Mouse (Mus musculus) midbrain, embryonic 15.5 days (tissue): ENCODE results near the gene BC034090. TPM values are rescaled to one million over a fixed set of nuclear protein-coding genes. Genes with fewer than 3 reads are reported as not detected.

ENCODE experiments used
- ATAC-seq: fragments of 200-750 bp; cut with Nextera tagmentation; replicated peaks from 2 replicates; pipeline ENCODE4 v1.8.0; 2017; ENCODE audit warnings: moderate TSS enrichment
- H3K27ac ChIP-seq: fragments of 300-500 bp; sonication (generic); 2 replicates; pipeline ENCODE4 v1.5.1; 2015; ENCODE audit warnings: mild to moderate bottlenecking, inconsistent platforms
- H3K27me3 ChIP-seq: fragments of 300-500 bp; sonication (generic); replicated peaks from 2 replicates; pipeline ENCODE4 v1.6.1; 2015; ENCODE audit warnings: inconsistent platforms
- H3K36me3 ChIP-seq: fragments of 300-500 bp; sonication (generic); replicated peaks from 2 replicates; pipeline ENCODE4 v1.6.1; 2015; ENCODE audit warnings: inconsistent platforms
- H3K4me1 ChIP-seq: fragments of 300-500 bp; sonication (generic); 2 replicates; pipeline ENCODE4 v1.6.1; 2015; ENCODE audit warnings: inconsistent platforms
- H3K4me2 ChIP-seq: fragments of 300-500 bp; sonication (generic); 2 replicates; pipeline ENCODE4 v1.6.1; 2015; ENCODE audit warnings: inconsistent platforms, mild to moderate bottlenecking, moderate library complexity
- H3K4me3 ChIP-seq: fragments of 300-500 bp; sonication (generic); 2 replicates; pipeline ENCODE4 v1.5.1; 2015; ENCODE audit warnings: mild to moderate bottlenecking, inconsistent platforms
- H3K9ac ChIP-seq: fragments of 300-500 bp; sonication (generic); 2 replicates; pipeline ENCODE4 v1.6.1; 2015; ENCODE audit warnings: mild to moderate bottlenecking, inconsistent platforms
- H3K9me3 ChIP-seq: fragments of 300-500 bp; sonication (generic); 2 replicates; pipeline ENCODE4 v1.6.1; 2016; ENCODE audit warnings: inconsistent platforms
- WGBS: fragments of 180-500 bp; shearing (Covaris S2); methylation state at CpG from one replicate; pipeline ENCODE4 v1.1.7; 2015; ENCODE audit warnings: mixed read lengths; 5-methylcytosine and 5-hydroxymethylcytosine counted together
- polyA plus RNA-seq: library from polyadenylated mRNA; unstranded; fragments of >200 nt; fragmentation: Nextera tagmentation; extraction: Ambion mirVana; gene quantifications from 2 replicates; pipeline ENCODE4 v1.2.1, GENCODE M21; 2015

Gene BC034090
- polyA plus RNA-seq, 1 experiment from 2014 or later: 4.3 TPM

DNA sequence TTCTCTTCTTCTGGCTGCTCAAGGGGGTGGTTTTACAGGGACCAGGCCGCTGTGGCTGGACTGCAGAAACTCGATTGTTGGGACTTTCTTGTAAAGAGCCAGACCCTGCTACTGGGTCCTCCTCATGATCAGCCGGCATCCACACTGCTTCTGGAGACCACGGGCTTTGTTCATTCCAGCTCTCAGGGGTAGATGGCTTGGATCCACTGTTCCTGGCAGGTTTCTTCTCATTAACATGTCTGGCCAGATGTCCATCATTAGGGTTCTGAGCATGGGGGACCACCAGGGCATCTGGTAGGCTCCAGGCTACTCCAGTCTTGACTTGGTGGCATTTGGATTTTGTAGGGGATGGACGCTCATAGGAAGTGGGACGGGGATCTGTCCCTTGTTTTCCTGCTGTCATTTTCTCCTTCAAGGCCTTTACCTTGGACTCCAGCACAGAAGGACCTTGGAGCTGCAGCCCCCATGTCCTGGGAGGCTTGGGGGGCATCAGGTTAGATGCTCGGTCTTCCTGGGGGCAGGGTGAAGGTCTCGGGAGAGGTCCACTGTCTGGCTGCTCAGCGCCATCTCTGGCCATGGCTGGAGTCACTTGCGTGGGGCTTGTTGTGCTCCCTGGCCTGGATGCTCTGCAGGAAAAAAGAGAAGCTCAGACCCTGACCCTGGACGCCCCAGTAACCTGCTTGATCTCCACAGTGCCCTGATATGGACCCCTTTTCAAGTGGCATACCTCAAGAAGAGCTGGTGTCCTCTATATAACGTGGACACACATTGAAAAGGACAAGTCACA, 2.4 kb downstream of the BC034090 start:
- no peak overlapping the region for H3K4me3 ChIP-seq
- H3K4me1 ChIP-seq: peaks cover 26% of the 10 kb centered on the region
- 83% methylated on average over 12 of the region's 12 CpGs for WGBS
- H3K36me3 ChIP-seq: no peaks in the 10 kb centered on the region
- peaks cover 3% of the 10 kb centered on the region; the same call in 1 of the 2 replicates for H3K27me3 ChIP-seq
- no peak overlapping the region for H3K27ac ChIP-seq
- ATAC-seq: no peak
- no peak overlapping the region for H3K9ac ChIP-seq
- no peaks in the 10 kb centered on the region for H3K9me3 ChIP-seq
- H3K4me2 ChIP-seq: no peak overlapping the region

GRCm38 (mm10) chr1:155239962-155240717, 4.1 kb downstream of the BC034090 start:
- H3K9ac ChIP-seq: no peak overlapping the region
- 82% methylated on average over 6 of the region's 6 CpGs for WGBS
- H3K36me3 ChIP-seq: no peaks in the 10 kb centered on the region
- peaks cover 3% of the 10 kb centered on the region; the same call in 1 of the 2 replicates for H3K27me3 ChIP-seq
- peaks cover 41% of the 10 kb centered on the region for H3K4me1 ChIP-seq
- H3K27ac ChIP-seq: no peak overlapping the region
- no peaks in the 10 kb centered on the region for H3K9me3 ChIP-seq
- ATAC-seq: no peak
- no peak overlapping the region for H3K4me3 ChIP-seq
- H3K4me2 ChIP-seq: no peak overlapping the region

GRCm38 (mm10) chr1:155239169-155239568, 5.1 kb downstream of the BC034090 start:
- Histone ChIP-seq H3K4me1 (peaks cover 43% of the 10 kb centered on the region), H3K27ac (0 out of 2 replicates have a peak overlapping the region, but pooled peaks have one; percentile 5), H3K4me3 (no peak overlapping the region), H3K9ac (no peak overlapping the region), H3K27me3 (peaks cover 3% of the 10 kb centered on the region; the same call in 1 of the 2 replicates), H3K36me3 (no peaks in the 10 kb centered on the region), H3K9me3 (no peaks in the 10 kb centered on the region), H3K4me2 (no peak overlapping the region)
- no peak for ATAC-seq
- whole genome bisulfite sequencing: 51% methylated on average over 4 of the region's 4 CpGs

GRCm38 (mm10) chr1:155238126-155238525, 6.1 kb downstream of the BC034090 start:
- no peak overlapping the region for H3K9ac ChIP-seq
- no peak for ATAC-seq
- peaks cover 2% of the 10 kb centered on the region; the same call in 1 of the 2 replicates for H3K27me3 ChIP-seq
- H3K4me3 ChIP-seq: no peak overlapping the region
- 80% methylated on average over 5 of the region's 5 CpGs for WGBS
- H3K36me3 ChIP-seq: no peaks in the 10 kb centered on the region
- H3K9me3 ChIP-seq: no peaks in the 10 kb centered on the region
- H3K4me1 ChIP-seq: peaks cover 48% of the 10 kb centered on the region
- no peak overlapping the region for H3K4me2 ChIP-seq
- no peak overlapping the region for H3K27ac ChIP-seq

DNA sequence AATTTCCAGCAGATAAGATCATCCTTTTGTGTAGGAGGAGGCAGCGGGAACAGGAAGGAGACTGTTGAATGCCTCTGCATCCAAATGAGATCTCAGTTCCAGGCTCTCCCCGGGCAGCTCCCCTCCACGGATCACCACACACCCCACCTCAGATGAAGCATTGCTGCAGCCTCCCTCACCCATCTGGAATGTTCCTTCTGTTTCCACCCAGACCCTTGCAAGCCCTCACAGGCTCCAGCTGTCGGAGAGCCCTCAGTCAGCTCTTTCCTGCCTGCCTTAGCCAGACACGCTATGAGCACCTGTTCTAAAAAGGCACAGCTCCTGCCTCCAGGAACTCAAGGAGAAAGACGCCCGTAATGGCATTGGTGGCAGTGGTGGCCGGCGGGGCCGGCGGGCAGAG, 6.9 kb downstream of the BC034090 start:
- Histone ChIP-seq H3K9ac (no peak overlapping the region), H3K27me3 (no peaks in the 10 kb centered on the region; the same call in 1 of the 2 replicates), H3K4me3 (no peak overlapping the region), H3K27ac (peak overlapping the region; percentile 45; the same call in 1 of the 2 replicates), H3K9me3 (no peaks in the 10 kb centered on the region), H3K36me3 (no peaks in the 10 kb centered on the region), H3K4me2 (no peak overlapping the region), H3K4me1 (peaks cover 55% of the 10 kb centered on the region)
- ATAC-seq: no peak
- WGBS: 62% methylated on average over 11 of the region's 11 CpGs

- Histone ChIP-seq H3K4me1 (peaks cover 63% of the 10 kb centered on the region), H3K27me3 (no peaks in the 10 kb centered on the region), H3K9ac (no peak overlapping the region), H3K4me3 (no peak overlapping the region), H3K4me2 (no peak overlapping the region), H3K27ac (peak overlapping the region; percentile 45; the same call in 1 of the 2 replicates), H3K9me3 (no peaks in the 10 kb centered on the region), H3K36me3 (no peaks in the 10 kb centered on the region)
- no peak for ATAC-seq
- 31% methylated on average over 13 of the region's 13 CpGs for WGBS
Observed at GRCm38 (mm10) chr1:155236306-155237024, 7.8 kb downstream of the BC034090 start.

- Histone ChIP-seq H3K9me3 (no peaks in the 10 kb centered on the region), H3K9ac (no peak overlapping the region), H3K4me2 (no peak overlapping the region), H3K27me3 (no peaks in the 10 kb centered on the region), H3K27ac (peak overlapping the region; percentile 45; the same call in 1 of the 2 replicates), H3K4me1 (peaks cover 66% of the 10 kb centered on the region), H3K4me3 (no peak overlapping the region), H3K36me3 (no peaks in the 10 kb centered on the region)
- ATAC-seq: no peak
- 20% methylated on average over 2 of the region's 2 CpGs for WGBS
Observed at GRCm38 (mm10) chr1:155235641-155236040, 8.6 kb downstream of the BC034090 start.

- Histone ChIP-seq H3K36me3 (no peaks in the 10 kb centered on the region), H3K4me1 (peaks cover 74% of the 10 kb centered on the region), H3K9ac (no peak overlapping the region), H3K4me3 (no peak overlapping the region), H3K4me2 (no peak overlapping the region), H3K27me3 (no peaks in the 10 kb centered on the region), H3K9me3 (no peaks in the 10 kb centered on the region), H3K27ac (peak overlapping the region; percentile 85)
- 14% methylated on average over 14 of the region's 14 CpGs for WGBS
- ATAC-seq: peak; percentile 66
Observed at GRCm38 (mm10) chr1:155233931-155234607, 10.2 kb downstream of the BC034090 start.

DNA sequence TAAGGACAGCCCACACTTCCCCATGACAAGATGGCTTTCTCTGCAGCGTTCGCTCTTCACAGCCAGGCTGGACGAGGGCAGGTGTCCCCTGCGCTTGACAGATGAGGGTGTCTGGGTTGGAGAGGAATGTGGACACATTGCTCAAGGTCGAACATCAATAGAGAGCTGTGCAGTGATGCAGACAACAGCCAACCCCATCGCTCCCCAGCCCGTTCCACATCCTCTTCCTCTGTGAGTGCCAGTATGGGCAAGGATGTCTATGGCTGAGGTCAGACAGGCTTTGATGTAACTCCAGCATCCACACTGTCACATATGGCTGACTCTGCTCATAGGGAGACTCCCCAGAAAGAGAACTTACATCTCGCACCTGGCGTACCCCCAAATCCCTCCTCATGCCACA, 10.9 kb downstream of the BC034090 start:
- no peak overlapping the region for H3K4me3 ChIP-seq
- H3K36me3 ChIP-seq: no peaks in the 10 kb centered on the region
- H3K27ac ChIP-seq: peak overlapping the region; percentile 85
- no peaks in the 10 kb centered on the region for H3K9me3 ChIP-seq
- no peak for ATAC-seq
- 78% methylated on average over 9 of the region's 9 CpGs for WGBS
- peaks cover 76% of the 10 kb centered on the region for H3K4me1 ChIP-seq
- H3K9ac ChIP-seq: no peak overlapping the region
- H3K27me3 ChIP-seq: no peaks in the 10 kb centered on the region
- no peak overlapping the region for H3K4me2 ChIP-seq

GRCm38 (mm10) chr1:155232786-155233185, 11.5 kb downstream of the BC034090 start:
- no peaks in the 10 kb centered on the region for H3K27me3 ChIP-seq
- H3K4me3 ChIP-seq: no peak overlapping the region
- peak overlapping the region; percentile 85 for H3K27ac ChIP-seq
- ATAC-seq: no peak
- no peaks in the 10 kb centered on the region for H3K36me3 ChIP-seq
- no peak overlapping the region for H3K9ac ChIP-seq
- no peak overlapping the region for H3K4me2 ChIP-seq
- 57% methylated on average over 6 of the region's 6 CpGs for WGBS
- peaks cover 76% of the 10 kb centered on the region for H3K4me1 ChIP-seq
- H3K9me3 ChIP-seq: no peaks in the 10 kb centered on the region

GRCm38 (mm10) chr1:155232385-155232784, 11.9 kb downstream of the BC034090 start:
- Histone ChIP-seq H3K9me3 (no peaks in the 10 kb centered on the region), H3K27ac (peak overlapping the region; percentile 85), H3K36me3 (no peaks in the 10 kb centered on the region), H3K4me2 (no peak overlapping the region), H3K27me3 (no peaks in the 10 kb centered on the region), H3K9ac (no peak overlapping the region), H3K4me1 (peaks cover 73% of the 10 kb centered on the region), H3K4me3 (no peak overlapping the region)
- no peak for ATAC-seq
- WGBS: 39% methylated on average over 12 of the region's 12 CpGs
